Mouse (Mus musculus) heart, embryonic 12.5 days (tissue): ENCODE results near the gene Vsir. TPM values are rescaled to one million over a fixed set of nuclear protein-coding genes. Genes with fewer than 3 reads are reported as not detected.

Experiments used
- ATAC-seq: fragments of 200-750 bp; cut with Nextera tagmentation; 2 replicates; pipeline ENCODE4 v1.8.0; 2017; ENCODE audit warnings: moderate TSS enrichment, moderate library complexity; ENCODE audit not compliant: insufficient number of reproducible peaks, low FRiP score
- H3K27ac ChIP-seq: fragments of 300-500 bp; sonication (generic); 2 replicates; pipeline ENCODE4 v1.5.1; 2016; ENCODE audit warnings: mild to moderate bottlenecking, moderate library complexity; ENCODE audit not compliant: poor library complexity, severe bottlenecking
- H3K27me3 ChIP-seq: fragments of 300-500 bp; sonication (generic); replicated peaks from 2 replicates; pipeline ENCODE4 v1.6.1; 2016; ENCODE audit warnings: mild to moderate bottlenecking, moderate library complexity
- H3K36me3 ChIP-seq: fragments of 300-500 bp; sonication (generic); 2 replicates; pipeline ENCODE4 v1.6.1; 2016; ENCODE audit warnings: mild to moderate bottlenecking, moderate library complexity
- H3K4me1 ChIP-seq: fragments of 300-500 bp; sonication (generic); replicated peaks from 2 replicates; pipeline ENCODE4 v1.6.1; 2016; ENCODE audit warnings: mild to moderate bottlenecking
- H3K4me2 ChIP-seq: fragments of 300-500 bp; sonication (generic); 2 replicates; pipeline ENCODE4 v1.6.1; 2016; ENCODE audit warnings: mild to moderate bottlenecking, moderate library complexity
- H3K4me3 ChIP-seq: fragments of 300-500 bp; sonication (generic); 2 replicates; pipeline ENCODE4 v1.5.1; 2016; ENCODE audit warnings: mild to moderate bottlenecking
- H3K9ac ChIP-seq: fragments of 300-500 bp; sonication (generic); 2 replicates; pipeline ENCODE4 v1.6.1; 2016; ENCODE audit warnings: mild to moderate bottlenecking, moderate library complexity
- H3K9me3 ChIP-seq: fragments of 300-500 bp; sonication (generic); replicated peaks from 2 replicates; pipeline ENCODE4 v1.6.1; 2016; ENCODE audit warnings: mild to moderate bottlenecking, moderate library complexity
- WGBS: fragments of 180-500 bp; shearing (Covaris S2); methylation state at CpG from one replicate; pipeline ENCODE4 v1.1.7; 2016; 5-methylcytosine and 5-hydroxymethylcytosine counted together
- polyA plus RNA-seq: library from polyadenylated mRNA; unstranded; fragments of >200 nt; fragmentation: Nextera tagmentation; extraction: Ambion mirVana; gene quantifications from 2 replicates; pipeline ENCODE4 v1.2.1, GENCODE M21; 2016

Gene Vsir
- polyA plus RNA-seq, 1 experiment from 2014 or later: 1.8 TPM

DNA sequence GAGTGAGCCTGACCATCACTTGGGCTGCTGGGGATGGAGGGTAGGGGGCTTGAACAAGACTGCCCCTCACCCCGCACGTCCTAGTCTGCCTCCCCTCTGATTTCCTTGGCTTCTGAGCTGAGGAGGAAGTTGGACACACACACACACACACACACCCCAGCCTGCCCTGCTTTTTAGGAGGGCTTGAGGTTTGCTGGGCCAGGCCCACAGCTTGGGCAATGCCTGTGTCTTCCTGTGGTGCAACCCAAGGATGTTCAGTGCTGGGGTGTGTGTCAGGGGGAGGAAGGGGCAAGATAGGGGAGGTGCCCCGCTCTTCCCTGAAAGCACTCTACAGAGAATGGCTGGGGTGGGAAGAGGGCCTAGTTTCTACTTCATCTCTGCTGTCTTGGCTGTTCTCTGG is 2.5 kb upstream of the Vsir start:
- WGBS: 61% methylated on average over 3 of the region's 3 CpGs
- no peaks in the 10 kb centered on the region for H3K36me3 ChIP-seq
- H3K4me3 ChIP-seq: no peak overlapping the region
- no peak overlapping the region for H3K4me2 ChIP-seq
- H3K9me3 ChIP-seq: no peaks in the 10 kb centered on the region
- H3K27ac ChIP-seq: 0 out of 2 replicates have a peak overlapping the region, but pooled peaks have one; percentile 8
- H3K4me1 ChIP-seq: peaks cover 39% of the 10 kb centered on the region
- no peak overlapping the region for H3K9ac ChIP-seq
- 0 out of 2 replicates have a peak, but pooled peaks cover 15% of the 10 kb centered on the region for H3K27me3 ChIP-seq
- ATAC-seq: no peak

DNA sequence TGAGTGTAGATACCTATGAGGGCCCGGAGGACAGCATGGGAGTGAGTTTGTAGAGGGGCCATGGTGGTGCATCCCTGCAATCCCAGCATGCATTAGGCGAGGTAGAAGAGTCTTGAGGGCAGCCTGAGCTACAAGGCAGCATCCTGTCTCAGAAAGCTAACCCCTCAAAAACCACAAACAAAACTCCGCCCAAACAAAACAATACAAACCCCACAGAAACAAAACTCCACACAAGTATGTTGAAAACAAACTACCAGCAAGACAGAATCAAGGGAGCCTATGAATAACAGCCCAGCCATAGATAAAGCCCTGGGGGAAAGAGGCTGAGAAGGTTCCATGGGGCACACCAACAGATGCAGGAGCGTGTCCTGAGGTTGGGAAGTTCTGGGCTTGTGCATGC is 595 bp upstream of the Vsir start:
- ATAC-seq: no peak
- WGBS: 79% methylated on average over 4 of the region's 4 CpGs
- H3K36me3 ChIP-seq: no peaks in the 10 kb centered on the region
- no peak overlapping the region for H3K9ac ChIP-seq
- 0 out of 2 replicates have a peak, but pooled peaks cover 15% of the 10 kb centered on the region for H3K27me3 ChIP-seq
- peaks cover 50% of the 10 kb centered on the region for H3K4me1 ChIP-seq
- H3K9me3 ChIP-seq: no peaks in the 10 kb centered on the region
- H3K4me2 ChIP-seq: peak overlapping the region; percentile 66
- no peak overlapping the region for H3K27ac ChIP-seq
- 0 out of 2 replicates have a peak overlapping the region, but pooled peaks have one; percentile 38 for H3K4me3 ChIP-seq

DNA sequence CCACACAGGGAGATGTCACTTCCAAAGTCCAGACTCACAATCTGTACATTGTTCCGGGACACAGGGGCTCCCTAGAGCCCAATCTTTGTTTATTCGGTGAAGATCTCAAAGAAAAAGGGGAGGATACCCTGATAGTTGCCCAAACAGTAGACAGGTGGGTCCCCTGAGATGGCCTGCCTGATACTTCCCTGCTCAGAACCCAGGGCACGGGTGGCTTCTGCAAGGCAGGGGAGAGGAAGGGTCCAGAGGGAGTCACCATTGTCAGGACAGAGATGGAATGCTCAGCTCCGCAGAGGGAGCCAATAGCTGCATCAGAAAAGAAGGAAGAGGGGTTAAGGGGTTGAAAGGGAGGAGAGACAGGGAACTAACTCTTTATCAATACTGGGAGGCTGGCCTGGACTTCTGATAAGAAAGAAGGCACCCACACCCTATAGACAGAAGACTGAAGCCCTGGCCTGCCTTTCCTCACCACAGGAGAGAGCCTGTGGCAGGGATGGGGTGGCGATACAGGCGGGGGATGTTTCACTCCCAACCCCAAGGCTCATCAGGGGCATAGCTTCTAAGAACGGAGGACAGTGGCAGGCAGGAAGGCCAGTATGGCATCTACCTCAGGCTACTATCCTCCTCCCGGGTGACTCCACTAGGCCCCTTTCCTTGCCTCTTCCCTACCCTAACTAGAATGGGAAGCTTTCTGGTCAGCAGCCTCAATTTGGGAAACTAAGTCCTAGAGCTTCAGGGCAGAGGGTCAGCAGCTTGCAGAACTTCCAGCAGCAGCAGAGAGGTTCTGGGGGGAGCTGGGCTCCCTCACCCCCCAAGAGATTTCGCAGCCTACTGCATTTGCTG is 1.3 kb downstream of the Vsir start:
- no peaks in the 10 kb centered on the region for H3K36me3 ChIP-seq
- WGBS: 29% methylated on average over 9 of the region's 9 CpGs
- H3K27me3 ChIP-seq: 0 out of 2 replicates have a peak, but pooled peaks cover 15% of the 10 kb centered on the region
- peak overlapping the region; percentile 66 for H3K4me2 ChIP-seq
- peak overlapping the region; percentile 38; the same call in 1 of the 2 replicates for H3K4me3 ChIP-seq
- no peak for ATAC-seq
- no peaks in the 10 kb centered on the region for H3K9me3 ChIP-seq
- H3K4me1 ChIP-seq: peaks cover 69% of the 10 kb centered on the region
- no peak overlapping the region for H3K9ac ChIP-seq
- H3K27ac ChIP-seq: no peak overlapping the region

DNA sequence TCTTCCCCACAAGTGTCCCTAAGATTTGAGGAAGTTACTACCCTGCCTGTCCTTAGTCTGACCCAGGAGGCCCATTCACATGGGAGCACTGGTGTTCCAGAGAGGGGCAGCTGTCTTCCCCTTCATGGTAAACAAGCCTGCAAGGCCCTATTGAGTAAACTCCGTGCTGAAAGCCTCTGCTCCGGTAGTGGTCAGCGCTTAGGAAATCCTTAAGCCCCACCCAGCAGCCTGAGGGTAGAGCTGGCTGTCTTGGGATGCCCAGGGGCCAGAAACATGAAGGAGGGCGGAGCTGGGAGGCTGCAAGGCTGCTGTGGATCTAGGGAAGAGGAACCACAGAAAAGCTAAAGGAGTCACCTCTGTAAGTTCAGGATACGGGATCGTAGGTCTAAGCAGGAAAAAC is 2.4 kb downstream of the Vsir start:
- ATAC-seq: no peak
- WGBS: 39% methylated on average over 6 of the region's 6 CpGs
- Histone ChIP-seq H3K36me3 (no peaks in the 10 kb centered on the region), H3K27me3 (0 out of 2 replicates have a peak, but pooled peaks cover 15% of the 10 kb centered on the region), H3K27ac (no peak overlapping the region), H3K4me3 (no peak overlapping the region), H3K9me3 (no peaks in the 10 kb centered on the region), H3K9ac (no peak overlapping the region), H3K4me2 (no peak overlapping the region), H3K4me1 (peaks cover 67% of the 10 kb centered on the region)

DNA sequence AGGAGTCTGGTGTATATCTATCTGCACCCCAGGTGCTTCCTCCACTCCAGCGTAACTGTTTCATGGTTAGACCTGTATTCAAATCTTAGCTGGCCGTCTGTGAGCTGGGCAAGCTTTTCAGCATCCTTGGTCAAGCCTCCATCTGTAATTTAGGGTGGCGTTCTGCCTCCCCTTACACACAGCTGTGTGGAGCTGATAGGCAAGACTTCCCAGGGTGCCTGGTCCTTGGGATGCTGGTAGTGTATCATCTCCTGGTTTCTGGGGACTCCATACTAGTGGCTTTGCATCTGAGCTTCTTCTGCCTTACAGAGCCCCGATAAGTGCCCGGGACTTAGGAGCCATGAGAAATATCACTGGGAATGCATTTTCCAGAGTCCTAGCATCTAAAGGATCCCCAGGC is 3.0 kb downstream of the Vsir start:
- ATAC-seq: no peak
- WGBS: 74% methylated on average over 5 of the region's 5 CpGs
- H3K4me1 ChIP-seq: peaks cover 66% of the 10 kb centered on the region
- no peak overlapping the region for H3K27ac ChIP-seq
- H3K4me2 ChIP-seq: no peak overlapping the region
- H3K9me3 ChIP-seq: no peaks in the 10 kb centered on the region
- 0 out of 2 replicates have a peak, but pooled peaks cover 15% of the 10 kb centered on the region for H3K27me3 ChIP-seq
- no peak overlapping the region for H3K4me3 ChIP-seq
- no peak overlapping the region for H3K9ac ChIP-seq
- no peaks in the 10 kb centered on the region for H3K36me3 ChIP-seq

DNA sequence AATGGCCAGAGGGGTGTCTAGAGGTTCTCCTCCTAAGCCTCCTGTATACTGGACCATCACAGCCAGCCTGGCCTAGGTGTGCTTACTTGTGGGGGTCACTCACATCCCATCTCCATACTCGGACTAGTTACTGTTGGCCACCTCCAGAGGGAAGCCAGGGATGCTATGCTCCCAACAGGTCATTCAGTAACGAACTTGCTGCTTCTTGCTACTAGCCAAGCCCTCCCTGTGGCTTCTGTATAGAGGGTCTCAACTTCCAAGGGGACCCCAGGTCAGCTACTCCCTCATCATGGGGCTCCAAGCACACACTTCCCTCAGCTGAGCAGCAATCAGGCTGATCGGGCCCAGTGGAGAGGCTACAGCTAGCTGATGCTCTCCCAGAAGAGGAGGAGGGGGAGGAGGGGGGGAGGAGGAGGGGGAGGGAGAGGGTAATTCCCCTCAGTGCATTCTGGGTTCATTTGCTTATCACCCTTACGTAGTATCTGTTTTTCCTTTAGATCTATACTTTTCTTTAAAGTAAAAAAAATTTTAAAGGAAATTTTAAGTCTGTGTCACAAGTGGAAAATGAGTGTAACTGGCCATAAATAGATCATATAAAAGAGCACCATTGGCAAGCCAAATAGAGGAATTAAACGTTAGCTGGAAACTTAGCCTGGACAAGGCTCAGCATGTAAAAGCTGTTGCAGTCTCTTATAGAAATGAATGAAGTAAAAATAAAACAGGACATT is 3.6 kb downstream of the Vsir start:
- no peaks in the 10 kb centered on the region for H3K36me3 ChIP-seq
- H3K4me2 ChIP-seq: peak overlapping the region; percentile 19; the same call in 1 of the 2 replicates
- H3K27me3 ChIP-seq: 0 out of 2 replicates have a peak, but pooled peaks cover 15% of the 10 kb centered on the region
- H3K4me3 ChIP-seq: peak overlapping the region; percentile 29
- no peaks in the 10 kb centered on the region for H3K9me3 ChIP-seq
- no peak for ATAC-seq
- no peak overlapping the region for H3K9ac ChIP-seq
- H3K27ac ChIP-seq: peak overlapping the region; percentile 61; the same call in 1 of the 2 replicates
- WGBS: 39% methylated on average over 5 of the region's 5 CpGs
- H3K4me1 ChIP-seq: peaks cover 72% of the 10 kb centered on the region

DNA sequence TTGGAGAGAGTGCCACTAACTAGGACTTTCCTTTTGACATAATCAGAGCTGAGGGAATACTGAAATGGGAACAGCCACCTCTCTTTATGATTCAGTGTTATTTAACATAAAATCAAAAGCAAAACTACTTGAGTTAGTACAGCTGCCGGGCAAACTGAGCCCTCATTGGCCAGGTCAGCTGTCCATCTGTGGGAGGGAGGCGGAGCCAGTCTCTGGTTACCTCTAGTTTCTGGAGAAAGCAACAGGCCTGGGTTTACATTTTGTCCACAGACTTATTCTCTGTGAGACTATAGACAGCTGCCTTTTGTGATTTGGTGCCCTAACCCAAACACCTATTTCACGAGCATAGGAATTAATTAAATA is 4.1 kb downstream of the Vsir start:
- Histone ChIP-seq H3K27ac (peak overlapping the region; percentile 61), H3K36me3 (no peaks in the 10 kb centered on the region), H3K27me3 (0 out of 2 replicates have a peak, but pooled peaks cover 15% of the 10 kb centered on the region), H3K9ac (no peak overlapping the region), H3K9me3 (no peaks in the 10 kb centered on the region), H3K4me1 (peaks cover 75% of the 10 kb centered on the region), H3K4me3 (peak overlapping the region; percentile 29), H3K4me2 (0 out of 2 replicates have a peak overlapping the region, but pooled peaks have one; percentile 20)
- ATAC-seq: 0 out of 2 replicates have a peak, but pooled peaks have one; percentile 14
- 45% methylated on average over 3 of the region's 3 CpGs for WGBS

DNA sequence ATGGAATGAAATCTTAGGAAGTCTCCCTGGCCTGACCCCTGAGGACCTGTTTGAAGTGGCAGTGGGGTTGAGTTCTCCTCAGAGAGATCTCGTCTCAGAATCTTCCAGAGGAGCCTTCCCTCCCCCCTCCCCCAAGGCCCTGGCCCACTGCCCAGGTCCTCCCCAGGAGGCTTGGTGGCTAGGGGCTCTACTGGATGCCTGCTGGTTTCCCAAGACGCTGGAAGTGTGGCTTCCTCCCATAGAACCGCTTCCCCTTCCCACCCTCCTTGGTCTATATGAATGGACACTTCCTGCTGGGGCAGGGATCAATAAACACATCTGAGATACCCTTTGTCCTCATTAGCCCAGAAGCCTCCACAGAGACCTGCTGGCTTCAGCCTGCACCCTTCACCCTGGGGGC is 4.6 kb downstream of the Vsir start:
- peaks cover 71% of the 10 kb centered on the region for H3K4me1 ChIP-seq
- H3K4me3 ChIP-seq: no peak overlapping the region
- ATAC-seq: no peak
- no peaks in the 10 kb centered on the region for H3K9me3 ChIP-seq
- 18% methylated on average over 3 of the region's 3 CpGs for WGBS
- H3K9ac ChIP-seq: no peak overlapping the region
- H3K36me3 ChIP-seq: no peaks in the 10 kb centered on the region
- H3K27me3 ChIP-seq: 0 out of 2 replicates have a peak, but pooled peaks cover 11% of the 10 kb centered on the region
- H3K4me2 ChIP-seq: 0 out of 2 replicates have a peak overlapping the region, but pooled peaks have one; percentile 20
- H3K27ac ChIP-seq: peak overlapping the region; percentile 61

DNA sequence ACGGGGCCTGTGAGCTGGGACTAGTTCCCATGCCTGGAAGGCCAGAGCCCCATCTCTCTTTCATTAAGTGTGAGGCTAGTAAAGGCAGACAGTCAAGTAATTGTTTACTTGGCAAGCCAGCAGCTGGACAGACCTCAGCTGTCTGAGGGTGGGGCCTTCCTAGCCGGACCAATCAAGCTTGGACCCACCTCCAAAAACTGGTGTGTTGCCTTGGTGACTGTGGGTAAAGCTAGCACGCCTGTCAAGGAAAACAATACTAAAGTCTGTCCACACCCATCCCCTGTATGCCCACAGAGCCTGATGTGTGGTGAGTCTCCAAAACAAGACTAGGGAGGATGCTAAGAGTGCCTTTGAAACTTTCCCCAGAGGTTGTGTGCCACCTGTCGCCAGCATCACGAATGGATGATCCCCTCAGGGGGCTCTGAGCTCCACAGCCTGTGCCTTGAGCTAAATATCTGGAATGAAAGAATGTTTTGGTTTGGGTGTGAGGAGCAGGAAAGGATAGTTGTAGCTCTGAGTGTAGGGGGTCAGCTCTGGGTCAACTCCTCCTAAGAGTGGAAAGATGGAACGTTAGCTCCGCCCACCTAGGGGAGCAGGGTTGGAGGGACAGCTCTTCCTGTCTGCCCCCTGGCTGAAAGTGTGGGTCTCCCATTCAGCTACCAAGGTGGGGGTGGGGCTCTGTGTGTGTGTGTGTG is 5.3 kb downstream of the Vsir start:
- Histone ChIP-seq H3K4me1 (peaks cover 65% of the 10 kb centered on the region), H3K27me3 (0 out of 2 replicates have a peak, but pooled peaks cover 10% of the 10 kb centered on the region), H3K27ac (peak overlapping the region; percentile 61), H3K4me3 (no peak overlapping the region), H3K4me2 (no peak overlapping the region), H3K9ac (no peak overlapping the region), H3K36me3 (no peaks in the 10 kb centered on the region), H3K9me3 (no peaks in the 10 kb centered on the region)
- ATAC-seq: peak; percentile 74
- 30% methylated on average over 7 of the region's 7 CpGs for WGBS

DNA sequence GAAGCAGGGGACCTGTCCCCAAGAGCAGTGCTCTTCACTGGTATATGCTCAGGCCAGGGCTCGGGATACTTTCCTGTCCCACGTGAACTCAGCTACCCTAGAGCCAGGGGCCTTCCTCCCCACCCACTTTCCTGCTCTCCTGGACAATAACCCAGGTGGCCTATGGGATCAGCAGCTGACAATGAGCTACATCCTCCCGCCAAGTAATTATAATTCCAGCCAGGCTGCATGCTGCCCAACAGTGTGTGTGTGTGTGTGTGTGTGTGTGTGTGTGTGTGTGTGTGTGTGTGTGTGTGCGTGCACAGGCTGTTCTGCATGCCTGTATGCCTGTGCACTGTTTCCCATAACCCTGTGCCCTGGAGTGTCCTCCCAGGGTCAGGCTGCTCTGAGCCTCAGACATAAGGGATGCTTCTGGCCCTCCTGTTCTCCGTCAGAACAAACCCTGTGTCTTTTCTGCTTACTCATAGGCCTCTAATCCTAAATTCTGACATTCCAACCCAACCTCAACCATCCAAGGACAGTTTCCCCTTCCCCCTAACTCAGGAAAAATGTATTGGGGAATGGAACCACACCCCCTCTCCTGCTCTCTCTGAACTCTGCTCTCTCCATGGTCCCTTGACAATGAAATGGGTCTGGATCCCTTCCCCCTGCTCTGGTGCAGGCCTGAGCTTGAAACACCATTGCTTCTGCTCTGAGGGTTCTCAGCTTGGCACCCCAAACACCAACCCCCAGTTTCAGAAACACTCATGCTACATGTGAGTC is 6.8 kb downstream of the Vsir start:
- no peak for ATAC-seq
- H3K9me3 ChIP-seq: no peaks in the 10 kb centered on the region
- H3K27ac ChIP-seq: no peak overlapping the region
- no peaks in the 10 kb centered on the region for H3K36me3 ChIP-seq
- no peak overlapping the region for H3K4me2 ChIP-seq
- H3K9ac ChIP-seq: no peak overlapping the region
- H3K4me1 ChIP-seq: peaks cover 50% of the 10 kb centered on the region
- H3K27me3 ChIP-seq: no peaks in the 10 kb centered on the region
- H3K4me3 ChIP-seq: no peak overlapping the region
- 71% methylated on average over 5 of the region's 5 CpGs for WGBS
